Mouse (Mus musculus) urinary bladder, adult 2 months (tissue): Measurements from ENCODE around the gene Cdc42ep3. TPM values are rescaled to one million over a fixed set of nuclear protein-coding genes. Genes with fewer than 3 reads are reported as not detected.

ENCODE experiments used
- DNase-seq: peaks from one replicate; pipeline ENCODE4 v3.0.0; 2022; ENCODE audit warnings: low spot score
- polyA plus RNA-seq: library from polyadenylated mRNA; depleted of rRNA; stranded (reverse); fragments of >200 nt; gene quantifications from 2 replicates; pipeline ENCODE4 v1.2.3, GENCODE M21; 2012

Gene Cdc42ep3
- polyA plus RNA-seq, 1 experiment: 304 TPM

GRCm38 (mm10) chr17:79290697-79291096, 64.2 kb downstream of the Cdc42ep3 start:
- DNase-seq: no peak

GRCm38 (mm10) chr17:79287302-79287701, 67.6 kb downstream of the Cdc42ep3 start:
- DNase-seq: no peak

- DNase-seq: no peak
Observed at GRCm38 (mm10) chr17:79285030-79285601, 69.8 kb downstream of the Cdc42ep3 start.
